Mouse (Mus musculus) embryo, embryonic 10 days (tissue): ENCODE results near the gene Gm26620.

Experiments used
- DNase-seq: peaks from one replicate; pipeline ENCODE4 v3.0.0-alpha.2; 2015; ENCODE audit warnings: low spot score

The Gm26620 gene

GRCm38 (mm10) chr1:170868905-170869283, 16.0 kb upstream of the Gm26620 start:
- DNase-seq = no peak

GRCm38 (mm10) chr1:170871402-170871801, 13.5 kb upstream of the Gm26620 start:
- DNase-seq = no peak

GRCm38 (mm10) chr1:170871961-170872360, 12.9 kb upstream of the Gm26620 start:
- DNase-seq = no peak

GRCm38 (mm10) chr1:170875676-170876075, 9.2 kb upstream of the Gm26620 start:
- DNase-seq = no peak

GRCm38 (mm10) chr1:170876906-170877305, 8.0 kb upstream of the Gm26620 start:
- DNase-seq = no peak

- DNase-seq = no peak
These were observed 1.9 kb upstream of the Gm26620 start for GRCm38 (mm10) chr1:170882915-170883485.

- DNase-seq = no peak
These were observed 475 bp upstream of the Gm26620 start for GRCm38 (mm10) chr1:170884390-170884789.

GRCm38 (mm10) chr1:170886044-170886458, 1.2 kb downstream of the Gm26620 start:
- no peak for DNase-seq

GRCm38 (mm10) chr1:170889310-170889709, 4.4 kb downstream of the Gm26620 start:
- no peak for DNase-seq

GRCm38 (mm10) chr1:170891646-170892045, 6.8 kb downstream of the Gm26620 start:
- no peak for DNase-seq

GRCm38 (mm10) chr1:170892279-170892678, 7.4 kb downstream of the Gm26620 start:
- no peak for DNase-seq

GRCm38 (mm10) chr1:170894603-170895602, 10.0 kb downstream of the Gm26620 start:
- DNase-seq = peak; percentile 81

GRCm38 (mm10) chr1:170896651-170897281, 11.9 kb downstream of the Gm26620 start:
- no peak for DNase-seq

- DNase-seq = no peak
These were observed 13.7 kb downstream of the Gm26620 start for GRCm38 (mm10) chr1:170898413-170899075.

GRCm38 (mm10) chr1:170900799-170901467, 16.1 kb downstream of the Gm26620 start:
- DNase-seq = peak; percentile 72

- peak; percentile 94 for DNase-seq
These were observed 16.8 kb downstream of the Gm26620 start for GRCm38 (mm10) chr1:170901536-170902238.

- no peak for DNase-seq
These were observed 18.6 kb downstream of the Gm26620 start for GRCm38 (mm10) chr1:170903485-170903884.

GRCm38 (mm10) chr1:170907111-170907455, 22.2 kb downstream of the Gm26620 start:
- DNase-seq = peak; percentile 8

GRCm38 (mm10) chr1:170907456-170908191, 22.8 kb downstream of the Gm26620 start:
- peak; percentile 64 for DNase-seq

- DNase-seq = peak; percentile 49
These were observed 23.5 kb downstream of the Gm26620 start for GRCm38 (mm10) chr1:170908341-170908740.
